Mouse (Mus musculus) pancreas, adult 10 weeks (tissue): ENCODE measurements around the gene Lamp3. TPM values are rescaled to one million over a fixed set of nuclear protein-coding genes. Genes with fewer than 3 reads are reported as not detected.

Source experiments
- polyA plus RNA-seq: library from polyadenylated mRNA; stranded (reverse); fragments of 350-450 nt; fragmentation: Illumina TruSeq; extraction: RNeasy Lipid Tissue Mini Kit (QIAGEN cat#74804); gene quantifications from one replicate; pipeline ENCODE4 v1.2.3, GENCODE M21; 2015; ENCODE audit warnings: low read depth, low replicate concordance; ENCODE audit not compliant: insufficient read depth

Gene Lamp3
- polyA plus RNA-seq = not detected

GRCm38 (mm10) chr16:19706216-19706615 is at the start of gene Lamp3:
Lamp3 (minus strand) TSS chr16:19706375.

GRCm38 (mm10) chr16:19629816-19630215 is 76.4 kb downstream of the Lamp3 start, which contains the start of gene Olfr171:
Olfr171 (minus strand) TSS chr16:19629916.

DNA sequence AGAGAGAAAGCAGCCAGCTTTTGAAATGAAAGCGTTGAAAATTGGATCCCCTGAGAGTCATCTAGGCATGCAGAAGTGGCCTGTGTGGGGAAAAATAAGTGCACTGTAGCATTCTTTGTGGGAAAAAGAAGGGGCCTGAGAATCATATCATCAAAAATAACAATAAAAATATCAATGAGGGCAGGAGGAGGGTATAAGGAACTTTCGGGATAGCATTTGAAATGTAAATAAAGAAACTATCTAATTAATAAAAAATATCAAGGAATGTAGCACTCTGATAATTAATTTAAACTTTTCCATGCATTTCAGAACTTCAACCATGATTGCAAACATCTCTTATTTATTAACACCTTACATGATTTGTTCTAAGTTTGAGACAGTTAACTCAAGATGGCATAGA is 94.4 kb downstream of the Lamp3 start, which contains the start of gene Olfr170:
TSS of gene Olfr170 (minus strand) at position 101 of the 400 bp plus-strand sequence.

Other genes starting within 250 kb of the Lamp3 start
- gene Olfr166, start 222.7 kb downstream of the Lamp3 start, polyA plus RNA-seq = not detected
- gene Olfr167, start 184.1 kb downstream of the Lamp3 start, polyA plus RNA-seq = not detected
- not detected for gene Olfr168, start 170.8 kb downstream of the Lamp3 start, polyA plus RNA-seq
- not detected for gene Olfr169, start 134.6 kb downstream of the Lamp3 start, polyA plus RNA-seq
- gene Olfr170, start 94.5 kb downstream of the Lamp3 start, polyA plus RNA-seq = not detected
- not detected for gene Olfr171, start 76.5 kb downstream of the Lamp3 start, polyA plus RNA-seq
- not detected for gene B3gnt5, start 53.8 kb upstream of the Lamp3 start, polyA plus RNA-seq